Mouse (Mus musculus): Measurements from ENCODE around the gene Vmn1r77.
"Not testable (repeated sequence)": the region's sequence is repeated elsewhere in the genome, so short reads cannot be mapped to it uniquely, and the experiment has no call there.

Gene Vmn1r77

GRCm38 (mm10) chr7:12036452-12036851, at the start of gene Vmn1r77:
Gene Vmn1r77, plus strand, starts transcription at chr7:12036752.
- not testable (repeated sequence) for DNase-seq (ENCODE audit: extremely low read depth, low read depth, low spot score)

- not testable (repeated sequence) for DNase-seq (ENCODE audit: extremely low read depth, low read depth, low spot score)
Measured at GRCm38 (mm10) chr7:12011491-12011890, 25.1 kb upstream of the Vmn1r77 start.

GRCm38 (mm10) chr7:12012392-12012791, 24.2 kb upstream of the Vmn1r77 start:
- not testable (repeated sequence) for DNase-seq (ENCODE audit: extremely low read depth, low read depth, low spot score)

GRCm38 (mm10) chr7:12013106-12013505, 23.4 kb upstream of the Vmn1r77 start:
- DNase-seq (ENCODE audit: extremely low read depth, low read depth, low spot score), result no peak

GRCm38 (mm10) chr7:12017829-12018228, 18.7 kb upstream of the Vmn1r77 start:
- not testable (repeated sequence) for DNase-seq (ENCODE audit: extremely low read depth, low read depth, low spot score)

GRCm38 (mm10) chr7:12040664-12041063, 4.1 kb downstream of the Vmn1r77 start:
- DNase-seq (ENCODE audit: extremely low read depth, low read depth, low spot score), result no peak

All from fat pad, adult 2 months (tissue).